Mouse (Mus musculus) thymus, postnatal 4 days (tissue): ENCODE results near the gene Rrn3.
"Not testable (repeated sequence)": the region's sequence is repeated elsewhere in the genome, so short reads cannot be mapped to it uniquely, and the experiment has no call there.

Source experiments
- DNase-seq: peaks from one replicate; pipeline ENCODE4 v3.0.0; 2021

Gene Rrn3

DNA sequence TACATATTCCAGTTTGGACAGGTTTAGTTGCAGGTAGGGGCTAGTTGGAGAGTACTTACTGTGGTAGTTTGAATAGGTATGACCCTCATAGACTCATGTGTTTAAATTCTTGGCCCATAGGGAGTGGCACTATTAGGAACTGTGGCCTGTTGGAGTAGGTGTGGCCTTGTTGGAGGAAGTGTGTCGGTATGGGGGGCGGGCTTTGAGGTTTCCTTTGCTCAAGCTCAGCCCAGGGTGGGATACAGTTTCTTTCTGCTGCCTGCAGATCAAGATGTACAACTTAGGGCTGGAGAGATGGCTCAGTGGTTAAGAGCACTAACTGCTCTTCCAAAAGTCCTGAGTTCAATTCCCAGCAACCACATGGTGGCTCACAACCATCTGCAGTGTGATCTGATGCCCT is 12.9 kb downstream of the Rrn3 start:
- DNase-seq, result not testable (repeated sequence)

DNA sequence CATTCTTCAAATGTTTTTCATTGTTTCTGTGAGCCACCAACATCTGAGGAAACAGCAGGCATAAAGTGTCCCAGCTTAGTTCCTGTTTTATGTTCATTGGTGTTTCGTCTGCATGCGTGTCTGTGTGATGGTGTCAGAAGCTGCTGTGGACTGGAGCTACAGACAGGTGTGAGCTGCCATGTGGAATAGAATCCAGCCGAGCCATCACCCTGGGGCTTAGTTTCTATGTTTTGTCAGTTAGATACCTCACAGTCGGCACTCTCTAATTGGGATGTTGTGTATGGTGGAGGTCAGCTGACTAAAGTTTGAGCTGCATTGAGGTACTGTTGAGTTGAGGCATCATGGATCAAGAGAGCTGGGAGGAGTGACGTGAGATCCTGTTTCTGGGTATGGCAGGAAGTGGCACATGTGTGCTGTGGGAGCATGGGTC is 16.3 kb downstream of the Rrn3 start:
- DNase-seq, result no peak

GRCm38 (mm10) chr16:13801231-13801630 is 20.7 kb downstream of the Rrn3 start:
- no peak for DNase-seq

DNA sequence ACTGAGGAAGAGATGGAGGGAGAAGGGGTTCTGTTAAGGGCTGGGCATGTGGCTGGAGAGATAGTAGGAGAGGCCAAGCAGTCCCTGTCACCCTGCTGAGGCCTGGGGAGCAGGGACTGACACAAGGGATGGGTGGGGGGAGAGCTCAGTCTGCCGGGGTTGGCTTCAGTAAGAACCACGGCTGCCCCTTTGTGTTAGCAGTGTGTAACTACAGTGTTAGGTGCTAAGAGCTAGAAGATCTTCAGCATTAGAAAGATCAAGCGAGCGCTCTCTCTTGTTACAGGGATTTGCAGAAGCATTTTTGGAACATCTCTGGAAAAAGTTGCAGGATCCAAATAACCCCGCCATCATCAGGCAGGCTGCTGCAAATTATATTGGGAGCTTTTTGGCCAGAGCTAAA is 24.2 kb downstream of the Rrn3 start:
- no peak for DNase-seq

DNA sequence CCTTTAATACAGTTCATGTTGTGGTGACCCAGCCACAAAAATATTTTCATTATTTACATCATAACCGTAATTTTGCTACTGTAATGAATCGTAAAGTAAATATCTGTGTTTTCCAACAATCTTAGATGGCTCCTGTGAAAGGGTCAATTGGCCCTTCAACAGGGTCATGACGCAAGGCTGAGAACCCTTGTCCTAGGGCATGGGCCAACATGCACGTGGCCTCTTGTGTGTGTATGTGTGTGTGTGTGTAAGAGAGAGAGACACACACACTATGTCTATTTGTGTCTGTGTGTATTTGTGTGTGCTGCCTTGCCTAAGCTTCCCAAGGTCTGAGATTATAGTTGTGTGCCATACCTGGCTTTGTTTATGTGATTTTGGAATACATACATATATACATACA is 27.1 kb downstream of the Rrn3 start:
- DNase-seq, result no peak

GRCm38 (mm10) chr16:13808410-13808809 is 27.9 kb downstream of the Rrn3 start:
- DNase-seq, result no peak

DNA sequence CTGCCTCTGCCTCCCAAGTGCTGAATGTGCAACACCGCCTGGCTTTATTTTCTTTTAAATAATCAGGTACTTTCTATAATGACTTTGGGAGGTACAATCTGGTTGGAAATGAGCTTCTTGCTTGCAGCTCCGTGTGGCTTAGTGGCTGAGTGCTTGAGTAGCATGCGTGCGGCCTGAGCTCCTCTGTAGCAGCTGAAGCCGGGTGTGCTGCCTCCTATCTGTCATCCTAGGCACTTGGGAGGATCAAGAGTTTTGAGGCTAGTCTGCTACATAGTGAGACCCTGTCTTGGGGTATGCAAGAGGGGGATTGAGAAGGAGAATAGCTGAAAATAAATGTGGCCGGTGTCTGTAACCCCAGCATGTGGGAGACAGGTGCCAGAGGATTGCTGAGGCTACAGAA is 31.6 kb downstream of the Rrn3 start:
- no peak for DNase-seq

DNA sequence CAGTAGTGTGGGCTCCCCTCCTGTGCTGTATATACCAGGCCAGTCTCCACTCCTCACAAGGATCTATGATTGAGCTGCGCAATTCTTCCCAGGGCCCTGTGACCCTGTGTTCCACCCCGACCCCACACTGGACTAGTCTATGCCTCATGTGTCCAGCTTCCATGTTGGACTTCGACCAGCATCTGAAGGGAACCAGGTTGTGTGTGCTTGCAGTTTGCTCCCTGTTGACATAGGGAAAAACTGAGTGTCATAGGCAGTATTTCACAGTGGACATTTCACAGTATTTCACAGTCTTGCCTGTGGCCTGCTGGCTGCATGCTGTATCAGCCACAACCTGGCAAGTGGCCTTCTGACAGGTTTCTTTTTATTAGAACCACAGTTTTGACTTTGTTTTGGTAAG is 32.7 kb downstream of the Rrn3 start:
- DNase-seq, result no peak

- DNase-seq, result peak; percentile 93
These were observed 38.3 kb downstream of the Rrn3 start, which contains the start of gene Ntan1 for GRCm38 (mm10) chr16:13818560-13819393. TSS of gene Ntan1 (plus strand) at chr16:13818845.

GRCm38 (mm10) chr16:13819394-13819743 is 38.9 kb downstream of the Rrn3 start:
- DNase-seq, result no peak

- DNase-seq, result peak; percentile 20
These were observed 39.4 kb downstream of the Rrn3 start for GRCm38 (mm10) chr16:13819806-13820500.

GRCm38 (mm10) chr16:13820771-13821170 is 40.3 kb downstream of the Rrn3 start:
- no peak for DNase-seq

GRCm38 (mm10) chr16:13825781-13826490 is 45.4 kb downstream of the Rrn3 start:
- DNase-seq, result no peak

DNA sequence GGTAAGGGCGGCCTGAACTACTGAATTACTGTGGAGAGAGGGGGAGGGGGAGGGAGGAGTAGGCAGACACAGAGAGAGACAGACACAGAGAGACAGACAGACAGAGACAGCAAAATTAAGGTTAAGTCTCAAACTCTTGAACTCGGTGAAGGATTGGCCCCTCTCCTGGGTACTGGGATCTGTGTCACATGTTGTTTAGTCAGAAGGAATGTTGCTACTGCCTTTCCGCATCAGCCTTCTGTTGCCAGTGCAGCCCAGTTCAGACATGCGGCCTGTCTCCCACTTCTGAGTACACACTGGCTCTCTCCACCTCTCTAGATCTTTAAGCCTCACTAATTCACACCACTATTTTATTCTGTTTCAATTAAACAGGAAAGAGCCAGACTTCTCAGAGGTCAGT is 46.0 kb downstream of the Rrn3 start:
- DNase-seq, result no peak

DNA sequence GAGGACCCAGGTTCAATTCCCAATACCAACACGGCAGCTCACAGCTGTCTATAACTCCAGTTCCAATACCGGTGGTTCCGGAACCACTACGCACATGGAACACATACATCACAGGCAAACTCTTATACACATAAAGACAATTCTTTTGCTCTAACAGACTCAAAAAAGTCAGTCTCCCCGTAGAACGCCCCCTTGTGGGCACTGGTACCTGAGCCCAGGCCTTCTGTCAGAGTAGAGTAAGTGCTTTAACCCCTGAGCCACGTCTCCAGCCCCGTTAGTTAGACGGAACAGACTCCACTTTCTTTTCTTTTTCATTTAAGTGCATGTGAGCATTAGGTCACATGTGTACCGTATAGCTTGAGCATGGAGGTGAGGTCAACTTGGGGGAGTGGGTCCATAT is 49.9 kb downstream of the Rrn3 start:
- peak; percentile 51 for DNase-seq

DNA sequence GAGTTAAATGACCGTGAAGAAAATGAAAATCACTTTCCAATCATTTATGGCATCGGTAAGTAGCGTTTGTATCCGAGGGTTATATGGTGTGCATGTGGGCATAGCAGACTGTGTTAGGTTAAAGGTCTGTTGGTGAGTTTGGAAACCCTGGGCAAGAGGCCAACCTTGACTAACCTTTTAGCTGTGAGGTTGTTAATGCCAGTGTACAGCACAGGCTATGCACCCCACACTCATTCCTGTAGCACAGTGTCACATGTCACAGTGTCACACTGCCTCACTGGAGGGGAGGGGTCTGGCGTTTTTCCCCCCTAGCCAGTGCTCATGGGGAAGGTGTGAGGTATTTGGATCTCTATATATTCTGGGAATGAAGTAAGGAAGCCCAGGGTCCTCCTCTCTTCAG is 51.1 kb downstream of the Rrn3 start:
- no peak for DNase-seq

- DNase-seq, result no peak
These were observed 53.9 kb downstream of the Rrn3 start for GRCm38 (mm10) chr16:13834382-13834781.

GRCm38 (mm10) chr16:13840056-13840455 is 59.5 kb downstream of the Rrn3 start:
- no peak for DNase-seq

GRCm38 (mm10) chr16:13840956-13841355 is 60.4 kb downstream of the Rrn3 start:
- DNase-seq, result no peak

DNA sequence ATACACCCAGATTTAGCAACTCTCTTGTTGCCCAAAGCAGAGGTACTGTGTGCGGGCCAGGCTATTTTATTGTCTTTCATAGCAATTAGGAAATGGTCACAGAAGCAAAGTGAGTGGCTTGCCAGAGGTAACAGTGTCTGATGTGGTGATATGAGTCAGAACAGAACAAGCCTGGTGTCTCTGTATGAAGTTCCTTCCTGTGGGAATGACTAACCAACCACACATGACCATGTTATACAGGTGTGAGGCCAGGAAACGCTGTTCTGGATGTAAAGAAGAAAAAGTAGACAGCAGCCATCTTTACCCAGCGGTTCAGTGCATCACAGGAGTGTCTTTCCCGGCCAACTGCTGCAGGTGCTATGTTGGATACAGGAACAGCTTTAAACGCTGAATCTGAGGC is 64.5 kb downstream of the Rrn3 start:
- no peak for DNase-seq

DNA sequence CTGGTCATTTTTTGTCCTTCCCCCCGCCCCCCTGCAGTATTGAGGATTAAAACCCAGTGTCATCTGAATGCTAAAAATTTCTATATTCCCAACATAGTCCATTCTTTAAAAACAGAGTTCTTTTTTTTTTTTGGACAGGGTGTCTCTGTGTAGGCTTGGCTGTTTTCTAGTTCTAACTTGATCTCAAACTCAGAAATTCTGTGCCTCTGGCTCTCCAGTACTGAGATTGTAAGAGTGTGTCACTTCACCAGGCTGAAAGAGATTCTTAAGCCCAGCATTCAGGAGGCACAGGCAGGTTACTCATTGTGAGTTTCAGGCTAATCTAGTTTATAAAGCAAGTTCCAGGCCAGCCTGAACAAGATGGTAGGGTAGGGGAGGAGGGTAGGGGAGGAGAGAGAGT is 66.2 kb downstream of the Rrn3 start:
- DNase-seq, result no peak

DNA sequence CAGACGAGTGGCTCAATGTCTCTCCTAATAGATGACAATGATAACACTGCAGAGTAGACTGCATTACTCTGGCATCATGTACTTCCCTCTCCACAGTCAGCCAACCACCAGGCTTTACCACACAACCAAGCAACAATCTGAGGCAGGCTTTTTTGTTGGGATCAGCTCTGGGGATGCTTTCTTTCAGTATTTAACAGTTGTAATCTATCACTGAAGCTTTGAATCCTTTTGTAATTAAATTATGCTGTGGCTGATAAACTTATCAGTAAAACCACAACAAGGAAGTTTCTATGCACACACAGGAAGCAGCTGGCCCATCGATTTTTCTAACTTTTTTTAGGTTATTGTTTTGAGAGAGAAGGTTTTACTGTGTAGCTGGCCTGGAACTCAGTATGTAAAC is 67.8 kb downstream of the Rrn3 start:
- DNase-seq, result no peak

DNA sequence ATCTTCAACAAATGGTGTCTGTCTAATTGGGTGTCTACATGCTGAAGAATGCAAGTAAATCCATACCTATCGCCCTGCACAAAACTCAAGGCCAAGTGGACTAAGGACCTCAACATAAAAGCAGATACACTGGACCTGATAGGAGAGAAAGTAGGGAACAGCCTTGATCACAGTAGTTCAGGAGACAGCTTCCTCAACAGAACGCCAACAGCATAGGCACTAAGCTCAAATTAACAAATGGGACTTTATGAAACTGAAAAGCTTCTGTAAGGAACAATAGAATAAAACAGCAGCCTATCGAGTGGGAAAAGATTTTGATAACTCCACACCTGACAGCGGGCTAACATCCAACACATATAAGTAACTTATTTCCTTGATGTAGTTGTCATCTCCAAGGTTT is 70.9 kb downstream of the Rrn3 start:
- DNase-seq, result no peak

- DNase-seq, result no peak
These were observed 73.4 kb downstream of the Rrn3 start for GRCm38 (mm10) chr16:13853886-13854285.
